Comparison of ENCODE assay signal across 17 mouse cellular contexts in genomic region chr4:98550116-98550515, GRCm38 (mm10).
DNase-seq lines count a peak whose midpoint lies in the region; ATAC-seq lines count a peak whose summit lies in the region.
"Had no signal": no experiment of that assay in that cellular context is flagged by ENCODE, and none has a peak within 500 bp of the region (broad histone marks: within the 10 kb centered on the region; RNA-seq: fewer than 3 reads in every experiment).

No protein-coding gene starts in this region.

- peak; percentile 48 for DNase-seq in cerebellum, adult 11-12 months
- no peak for DNase-seq in cerebellum, adult 9-11 months
- peak; percentile 63 for DNase-seq in cerebellum, adult 9-10 months
- no peak for DNase-seq in cerebellum, adult 11 months
- no peak for DNase-seq in frontal cortex, postnatal 10 days (ENCODE audit: low spot score in 2 of 2)
- DNase-seq in testis, postnatal 14 days (ENCODE audit: low spot score), result peak; percentile 29
- no peak for DNase-seq in testis, postnatal 10 days (ENCODE audit: low spot score)
- DNase-seq: adrenal gland, adult 8-10 months; adrenal gland, postnatal 25 days; B cell, adult 2 months; forebrain, postnatal 0 days had no signal

- ATAC-seq in frontal cortex, adult (ENCODE audit: low TSS enrichment), result 0 out of 2 replicates have a peak, but pooled peaks have one; percentile 17
- ATAC-seq: activated CD4-positive, CD25-positive, alpha-beta regulatory T cell, adult 4 months; CD4-positive, CD25-positive, alpha-beta regulatory T cell, adult 4 months; forebrain, embryonic 13.5 days; forebrain, embryonic 15.5 days; forebrain, postnatal 0 days; Patski had no signal

Comparison
In these comparisons a context has a peak if more than half of its experiments do, and no peak if none do; other contexts are left out.
1. DNase-seq: peak in cerebellum, adult 11-12 months (single experiment), cerebellum, adult 9-10 months (single experiment) and testis, postnatal 14 days (single experiment); none in cerebellum, adult 9-11 months (single experiment), cerebellum, adult 11 months (single experiment), frontal cortex, postnatal 10 days (0 of 2) and testis, postnatal 10 days (single experiment).